Mouse (Mus musculus): Measurements from ENCODE around the gene Lrch3.
"Not testable (repeated sequence)": the region's sequence is repeated elsewhere in the genome, so short reads cannot be mapped to it uniquely, and the experiment has no call there.

GRCm38 (mm10) chr16:32926629-32927028 lies 12.7 kb downstream of the Lrch3 start:
- not testable (repeated sequence) for TF ChIP-seq TCF12 (IDR thresholded peaks at IDR 0.05; ENCODE audit: insufficient read depth, poor library complexity, severe bottlenecking); POLR2AphosphoS2 (IDR thresholded peaks at IDR 0.05; ENCODE audit: insufficient read length, low read depth); POLR2A (IDR thresholded peaks at IDR 0.05; ENCODE audit: insufficient read length, low read depth); REST (IDR thresholded peaks at IDR 0.05; ENCODE audit: insufficient read depth, insufficient read length); USF1 (IDR thresholded peaks at IDR 0.05; ENCODE audit: low read depth); MAX (IDR thresholded peaks at IDR 0.05; ENCODE audit: low read depth); MYOG (IDR thresholded peaks at IDR 0.05; ENCODE audit: control insufficient read depth in 1 of 3, insufficient read depth in 1 of 3, insufficient read length in 2 of 3, low read depth in 2 of 3); MYOD1 (IDR thresholded peaks at IDR 0.05; ENCODE audit: control insufficient read depth in 1 of 3, insufficient read length in 2 of 3, low read depth in 2 of 3); CEBPB (IDR thresholded peaks at IDR 0.05; ENCODE audit: insufficient read depth, poor library complexity, severe bottlenecking)
